Mouse (Mus musculus): ENCODE data around the gene Tmc3.

DNA sequence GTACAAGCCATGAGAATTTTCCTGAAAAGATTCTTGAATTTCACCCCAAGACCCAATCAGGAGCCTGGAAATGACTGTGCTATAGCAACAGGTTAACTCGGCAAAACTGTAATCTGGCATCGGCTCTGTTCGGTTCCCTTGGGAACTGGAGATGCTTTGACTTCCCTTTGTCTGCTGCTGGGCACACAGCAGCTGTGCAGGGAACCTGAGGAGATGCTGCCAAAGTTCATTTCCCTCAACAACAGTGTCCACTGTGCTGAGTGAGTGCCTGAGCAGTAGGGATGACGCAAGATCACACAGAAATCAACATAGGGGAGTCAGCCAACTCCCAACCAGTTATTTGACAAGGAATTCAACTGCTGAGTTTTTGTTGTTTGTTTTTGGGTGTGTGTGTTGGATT lies 3.8 kb upstream of the Tmc3 start:
- TF ChIP-seq CTCF (IDR thresholded peaks at IDR 0.05) (no peak), POLR2A (IDR thresholded peaks at IDR 0.05; ENCODE audit: insufficient read depth, low read depth, low read length) (no peak), EP300 (IDR thresholded peaks at IDR 0.05; ENCODE audit: insufficient read depth, low read depth, low read length) (no peak)
